Mouse (Mus musculus): ENCODE measurements around the gene Rsu1. TPM values are rescaled to one million over a fixed set of nuclear protein-coding genes. Genes with fewer than 3 reads are reported as not detected.

Rsu1 gene
- polyA plus RNA-seq, 1 experiment from 2014 or later = 172 TPM

GRCm38 (mm10) chr2:13169962-13170361 lies 101.3 kb downstream of the Rsu1 start:
- H3K9ac ChIP-seq (replicated peaks; ENCODE audit: low read depth, low read length) = no peak overlapping the region
- no peaks in the 10 kb centered on the region for H3K27me3 ChIP-seq (ENCODE audit: control insufficient read depth, insufficient read depth, low read length)
- no peak overlapping the region for H3K4me3 ChIP-seq (ENCODE audit: low read depth, low read length)
- no peak overlapping the region for H3K27ac ChIP-seq (ENCODE audit: low read length)
- no peak for ATAC-seq (ENCODE audit: insufficient number of reproducible peaks, insufficient read depth, low FRiP score, low read depth)
- H3K9me3 ChIP-seq (ENCODE audit: control insufficient read depth, low read depth, low read length) = no peaks in the 10 kb centered on the region
- no peaks in the 10 kb centered on the region for H3K36me3 ChIP-seq (ENCODE audit: control insufficient read depth, insufficient read depth, low read length)
- 81% methylated on average over 6 of the region's 6 CpGs for WGBS
- no peak overlapping the region for H3K4me2 ChIP-seq (replicated peaks; ENCODE audit: low read depth, low read length)
- no peaks in the 10 kb centered on the region for H3K4me1 ChIP-seq (ENCODE audit: control insufficient read depth, insufficient read depth, low read length)

GRCm38 (mm10) chr2:13169158-13169890 lies 101.9 kb downstream of the Rsu1 start:
- H3K9me3 ChIP-seq (ENCODE audit: control insufficient read depth, low read depth, low read length) = no peaks in the 10 kb centered on the region
- H3K27ac ChIP-seq (ENCODE audit: low read length) = no peak overlapping the region
- ATAC-seq (ENCODE audit: insufficient number of reproducible peaks, insufficient read depth, low FRiP score, low read depth) = no peak
- no peaks in the 10 kb centered on the region for H3K36me3 ChIP-seq (ENCODE audit: control insufficient read depth, insufficient read depth, low read length)
- no peaks in the 10 kb centered on the region for H3K4me1 ChIP-seq (ENCODE audit: control insufficient read depth, insufficient read depth, low read length)
- no peak overlapping the region for H3K9ac ChIP-seq (replicated peaks; ENCODE audit: low read depth, low read length)
- no peak overlapping the region for H3K4me2 ChIP-seq (replicated peaks; ENCODE audit: low read depth, low read length)
- WGBS = 65% methylated on average over 4 of the region's 4 CpGs
- H3K4me3 ChIP-seq (ENCODE audit: low read depth, low read length) = no peak overlapping the region
- H3K27me3 ChIP-seq (ENCODE audit: control insufficient read depth, insufficient read depth, low read length) = no peaks in the 10 kb centered on the region

GRCm38 (mm10) chr2:13168743-13169142 lies 102.5 kb downstream of the Rsu1 start:
- no peaks in the 10 kb centered on the region for H3K9me3 ChIP-seq (ENCODE audit: control insufficient read depth, low read depth, low read length)
- 47% methylated on average over 5 of the region's 5 CpGs for WGBS
- no peaks in the 10 kb centered on the region for H3K36me3 ChIP-seq (ENCODE audit: control insufficient read depth, insufficient read depth, low read length)
- no peak for ATAC-seq (ENCODE audit: insufficient number of reproducible peaks, insufficient read depth, low FRiP score, low read depth)
- no peaks in the 10 kb centered on the region for H3K27me3 ChIP-seq (ENCODE audit: control insufficient read depth, insufficient read depth, low read length)
- H3K4me3 ChIP-seq (ENCODE audit: low read depth, low read length) = no peak overlapping the region
- no peak overlapping the region for H3K9ac ChIP-seq (replicated peaks; ENCODE audit: low read depth, low read length)
- no peaks in the 10 kb centered on the region for H3K4me1 ChIP-seq (ENCODE audit: control insufficient read depth, insufficient read depth, low read length)
- H3K4me2 ChIP-seq (replicated peaks; ENCODE audit: low read depth, low read length) = no peak overlapping the region
- H3K27ac ChIP-seq (ENCODE audit: low read length) = no peak overlapping the region

GRCm38 (mm10) chr2:13161717-13162116 lies 109.5 kb downstream of the Rsu1 start:
- 75% methylated on average over 2 of the region's 2 CpGs for WGBS
- no peaks in the 10 kb centered on the region for H3K27me3 ChIP-seq (ENCODE audit: control insufficient read depth, insufficient read depth, low read length)

GRCm38 (mm10) chr2:13145245-13145644 lies 126.0 kb downstream of the Rsu1 start:
- no peak for ATAC-seq (ENCODE audit: insufficient number of reproducible peaks, insufficient read depth, low FRiP score, low read depth)
- 83% methylated on average over 6 of the region's 6 CpGs for WGBS

More at GRCm38 (mm10) chr2:13161717-13162116, 109.5 kb downstream of the Rsu1 start:
- no peak overlapping the region for H3K9ac ChIP-seq (replicated peaks; ENCODE audit: low read depth, low read length)
- H3K36me3 ChIP-seq (ENCODE audit: control insufficient read depth, insufficient read depth, low read length) = no peaks in the 10 kb centered on the region
- H3K4me3 ChIP-seq (ENCODE audit: low read depth, low read length) = no peak overlapping the region
- no peak overlapping the region for H3K27ac ChIP-seq (ENCODE audit: low read length)
- H3K9me3 ChIP-seq (ENCODE audit: control insufficient read depth, low read depth, low read length) = no peaks in the 10 kb centered on the region
- no peak for ATAC-seq (ENCODE audit: insufficient number of reproducible peaks, insufficient read depth, low FRiP score, low read depth)
- H3K4me1 ChIP-seq (ENCODE audit: control insufficient read depth, insufficient read depth, low read length) = no peaks in the 10 kb centered on the region
- H3K4me2 ChIP-seq (replicated peaks; ENCODE audit: low read depth, low read length) = no peak overlapping the region

GRCm38 (mm10) chr2:13134890-13135289 lies 136.3 kb downstream of the Rsu1 start:
- no peaks in the 10 kb centered on the region for H3K4me1 ChIP-seq (ENCODE audit: control insufficient read depth, insufficient read depth, low read length)
- no peak overlapping the region for H3K27ac ChIP-seq (ENCODE audit: low read length)
- no peak for ATAC-seq (ENCODE audit: insufficient number of reproducible peaks, insufficient read depth, low FRiP score, low read depth)
- no peak overlapping the region for H3K4me2 ChIP-seq (replicated peaks; ENCODE audit: low read depth, low read length)
- no peaks in the 10 kb centered on the region for H3K27me3 ChIP-seq (ENCODE audit: control insufficient read depth, insufficient read depth, low read length)
- H3K9ac ChIP-seq (replicated peaks; ENCODE audit: low read depth, low read length) = no peak overlapping the region
- no peak overlapping the region for H3K4me3 ChIP-seq (ENCODE audit: low read depth, low read length)
- no peaks in the 10 kb centered on the region for H3K9me3 ChIP-seq (ENCODE audit: control insufficient read depth, low read depth, low read length)
- no peaks in the 10 kb centered on the region for H3K36me3 ChIP-seq (ENCODE audit: control insufficient read depth, insufficient read depth, low read length)
- WGBS = 68% methylated on average over 2 of the region's 2 CpGs

More at GRCm38 (mm10) chr2:13145245-13145644, 126.0 kb downstream of the Rsu1 start:
- Histone ChIP-seq H3K27me3 (ENCODE audit: control insufficient read depth, insufficient read depth, low read length) (no peaks in the 10 kb centered on the region), H3K9ac (replicated peaks; ENCODE audit: low read depth, low read length) (no peak overlapping the region), H3K4me3 (ENCODE audit: low read depth, low read length) (no peak overlapping the region), H3K9me3 (ENCODE audit: control insufficient read depth, low read depth, low read length) (no peaks in the 10 kb centered on the region), H3K4me2 (replicated peaks; ENCODE audit: low read depth, low read length) (no peak overlapping the region), H3K4me1 (ENCODE audit: control insufficient read depth, insufficient read depth, low read length) (no peaks in the 10 kb centered on the region), H3K27ac (ENCODE audit: low read length) (no peak overlapping the region), H3K36me3 (ENCODE audit: control insufficient read depth, insufficient read depth, low read length) (no peaks in the 10 kb centered on the region)

GRCm38 (mm10) chr2:13132841-13133240 lies 138.4 kb downstream of the Rsu1 start:
- Histone ChIP-seq H3K27ac (ENCODE audit: low read length) (no peak overlapping the region), H3K36me3 (ENCODE audit: control insufficient read depth, insufficient read depth, low read length) (no peaks in the 10 kb centered on the region), H3K27me3 (ENCODE audit: control insufficient read depth, insufficient read depth, low read length) (no peaks in the 10 kb centered on the region), H3K9me3 (ENCODE audit: control insufficient read depth, low read depth, low read length) (no peaks in the 10 kb centered on the region), H3K9ac (replicated peaks; ENCODE audit: low read depth, low read length) (no peak overlapping the region), H3K4me1 (ENCODE audit: control insufficient read depth, insufficient read depth, low read length) (no peaks in the 10 kb centered on the region), H3K4me2 (replicated peaks; ENCODE audit: low read depth, low read length) (no peak overlapping the region), H3K4me3 (ENCODE audit: low read depth, low read length) (no peak overlapping the region)
- WGBS = 79% methylated on average over 8 of the region's 8 CpGs
- no peak for ATAC-seq (ENCODE audit: insufficient number of reproducible peaks, insufficient read depth, low FRiP score, low read depth)

- H3K27ac ChIP-seq (ENCODE audit: low read length) = no peak overlapping the region
- no peaks in the 10 kb centered on the region for H3K36me3 ChIP-seq (ENCODE audit: control insufficient read depth, insufficient read depth, low read length)
- H3K9me3 ChIP-seq (ENCODE audit: control insufficient read depth, low read depth, low read length) = no peaks in the 10 kb centered on the region
- no peak for ATAC-seq (ENCODE audit: insufficient number of reproducible peaks, insufficient read depth, low FRiP score, low read depth)
- no peak overlapping the region for H3K4me2 ChIP-seq (replicated peaks; ENCODE audit: low read depth, low read length)
- WGBS = 87% methylated on average over 8 of the region's 8 CpGs
- no peak overlapping the region for H3K4me3 ChIP-seq (ENCODE audit: low read depth, low read length)
- H3K27me3 ChIP-seq (ENCODE audit: control insufficient read depth, insufficient read depth, low read length) = no peaks in the 10 kb centered on the region
- H3K9ac ChIP-seq (replicated peaks; ENCODE audit: low read depth, low read length) = no peak overlapping the region
- no peaks in the 10 kb centered on the region for H3K4me1 ChIP-seq (ENCODE audit: control insufficient read depth, insufficient read depth, low read length)
These were observed 138.8 kb downstream of the Rsu1 start for GRCm38 (mm10) chr2:13132406-13132805.

GRCm38 (mm10) chr2:13129859-13130258 lies 141.4 kb downstream of the Rsu1 start:
- no peaks in the 10 kb centered on the region for H3K4me1 ChIP-seq (ENCODE audit: control insufficient read depth, insufficient read depth, low read length)
- H3K9me3 ChIP-seq (ENCODE audit: control insufficient read depth, low read depth, low read length) = no peaks in the 10 kb centered on the region
- no peaks in the 10 kb centered on the region for H3K36me3 ChIP-seq (ENCODE audit: control insufficient read depth, insufficient read depth, low read length)
- no peak overlapping the region for H3K27ac ChIP-seq (ENCODE audit: low read length)
- ATAC-seq (ENCODE audit: insufficient number of reproducible peaks, insufficient read depth, low FRiP score, low read depth) = no peak
- no peak overlapping the region for H3K4me3 ChIP-seq (ENCODE audit: low read depth, low read length)
- H3K4me2 ChIP-seq (replicated peaks; ENCODE audit: low read depth, low read length) = no peak overlapping the region
- H3K27me3 ChIP-seq (ENCODE audit: control insufficient read depth, insufficient read depth, low read length) = no peaks in the 10 kb centered on the region
- WGBS = 80% methylated on average over 10 of the region's 10 CpGs
- no peak overlapping the region for H3K9ac ChIP-seq (replicated peaks; ENCODE audit: low read depth, low read length)
